Comparison of ENCODE assay signal across 11 mouse cellular contexts in genomic region chr7:83140216-83140615, GRCm38 (mm10).
DNase-seq lines count a peak whose midpoint lies in the region; ATAC-seq lines count a peak whose summit lies in the region.
"Had no signal": no experiment of that assay in that cellular context is flagged by ENCODE, and none has a peak within 500 bp of the region (broad histone marks: within the 10 kb centered on the region; RNA-seq: fewer than 3 reads in every experiment).

No protein-coding gene starts in this region.

- no peaks in the 10 kb centered on the region for H3K36me3 ChIP-seq in kidney, embryonic 14.5 days (ENCODE audit: control insufficient read depth, insufficient read depth, low read length)
- H3K36me3 ChIP-seq: hindbrain, embryonic 13.5 days had no signal

- H3K9ac ChIP-seq in kidney, embryonic 14.5 days (ENCODE audit: low read depth, low read length), result no peak overlapping the region
- H3K9ac ChIP-seq: hindbrain, embryonic 13.5 days had no signal

- no peak overlapping the region for H3K27ac ChIP-seq in kidney, embryonic 14.5 days (ENCODE audit: low read depth, low read length)
- H3K27ac ChIP-seq: hindbrain, embryonic 13.5 days had no signal

- intact Hi-C loops in gastrocnemius, postnatal 14 days (cut with DNase I; ENCODE audit: low total_unique reads), result no loop called here

- H3K9me3 ChIP-seq in kidney, embryonic 14.5 days (ENCODE audit: control insufficient read depth, low read length), result no peaks in the 10 kb centered on the region
- H3K9me3 ChIP-seq: hindbrain, embryonic 13.5 days had no signal

- no peak for ATAC-seq in kidney, embryonic 14.5 days (ENCODE audit: low FRiP score, low TSS enrichment)

- no peaks in the 10 kb centered on the region for H3K4me1 ChIP-seq in kidney, embryonic 14.5 days (ENCODE audit: control insufficient read depth, insufficient read depth, low read length)
- H3K4me1 ChIP-seq: hindbrain, embryonic 13.5 days had no signal

- DNase-seq in kidney, adult 11 months, result peak; percentile 45
- peak; percentile 37 for DNase-seq in gastrocnemius, postnatal 14 days
- peak; percentile 22 for DNase-seq in kidney, postnatal 10 days
- DNase-seq in skeletal muscle tissue, adult 2 months (ENCODE audit: low read depth, low spot score), result peak; percentile 10
- DNase-seq in layer of hippocampus, adult 11-12 months (ENCODE audit: low spot score), result no peak
- DNase-seq in left cerebral cortex, adult 11 months (ENCODE audit: low spot score), result no peak
- DNase-seq: adrenal gland, postnatal 36 days; thymus, adult 18-20 months had no signal

- no peak overlapping the region for H3K4me3 ChIP-seq in kidney, embryonic 14.5 days (ENCODE audit: low read length)
- H3K4me3 ChIP-seq: erythroblast, embryonic 14.5 days; hindbrain, embryonic 13.5 days had no signal

- H3K4me2 ChIP-seq in kidney, embryonic 14.5 days (replicated peaks; ENCODE audit: low read depth, low read length), result no peak overlapping the region
- H3K4me2 ChIP-seq: hindbrain, embryonic 13.5 days had no signal

- no peaks in the 10 kb centered on the region for H3K27me3 ChIP-seq in kidney, embryonic 14.5 days (ENCODE audit: control insufficient read depth, insufficient read depth, low read length)
- H3K27me3 ChIP-seq: hindbrain, embryonic 13.5 days had no signal

- 49% methylated on average over 4 of the region's 4 CpGs for WGBS in kidney, embryonic 14.5 days

Comparison
In these comparisons a context has a peak if more than half of its experiments do, and no peak if none do; other contexts are left out.
1. DNase-seq: peak in kidney, adult 11 months (single experiment), gastrocnemius, postnatal 14 days (single experiment), kidney, postnatal 10 days (single experiment) and skeletal muscle tissue, adult 2 months (single experiment); none in layer of hippocampus, adult 11-12 months (single experiment) and left cerebral cortex, adult 11 months (single experiment).